Mouse (Mus musculus) thymus, adult 2 months (tissue): ENCODE results near the gene Gm826. TPM values are rescaled to one million over a fixed set of nuclear protein-coding genes. Genes with fewer than 3 reads are reported as not detected.
A peak's percentile ranks its signal among the peaks of the same experiment; 100 is the strongest.

Experiments
- DNase-seq: peaks from one replicate; pipeline ENCODE4 v3.0.0; 2021
- H3K27ac ChIP-seq: fragments of 200-500 bp; 2 replicates; pipeline ENCODE4 v1.5.1; 2012; ENCODE audit warnings: low read length, control low read depth; ENCODE audit not compliant: control insufficient read depth, insufficient read depth
- H3K27me3 ChIP-seq: fragments of 200-500 bp; 2 replicates; pipeline ENCODE4 v1.6.1; 2012; ENCODE audit warnings: mild to moderate bottlenecking, low read length, moderate library complexity, mixed read lengths; ENCODE audit not compliant: control insufficient read depth, insufficient read depth
- H3K36me3 ChIP-seq: fragments of 200-500 bp; 2 replicates; pipeline ENCODE4 v1.6.1; 2012; ENCODE audit warnings: mild to moderate bottlenecking, low read length, moderate library complexity; ENCODE audit not compliant: control insufficient read depth, insufficient read depth
- H3K4me1 ChIP-seq: fragments of 200-500 bp; replicated peaks from 2 replicates; pipeline ENCODE4 v1.6.1; 2012; ENCODE audit warnings: low read length; ENCODE audit not compliant: control insufficient read depth, insufficient read depth
- H3K4me3 ChIP-seq: fragments of 200-500 bp; 2 replicates; pipeline ENCODE4 v1.5.1; 2012; ENCODE audit warnings: mild to moderate bottlenecking, low read length, control low read depth, moderate library complexity; ENCODE audit not compliant: control insufficient read depth, insufficient read depth
- CTCF ChIP-seq: fragments of 200-500 bp; IDR thresholded peaks from 2 replicates; pipeline ENCODE4 v1.5.1; 2012; ENCODE audit warnings: mild to moderate bottlenecking, control low read depth, low read length, moderate library complexity, borderline replicate concordance; ENCODE audit not compliant: control insufficient read depth, poor library complexity, insufficient read depth; ENCODE audit errors: extremely low read depth
- POLR2A ChIP-seq: fragments of 200-500 bp; IDR thresholded peaks from 2 replicates; pipeline ENCODE4 v1.6.1; 2012; ENCODE audit warnings: mild to moderate bottlenecking, low read length, control low read depth, moderate library complexity; ENCODE audit not compliant: control insufficient read depth, poor library complexity, insufficient read depth; ENCODE audit errors: extremely low read depth
- WGBS: fragments of 180-500 bp; shearing (Covaris S2); methylation state at CpG from one replicate; pipeline ENCODE4 v1.1.7; 2018; 5-methylcytosine and 5-hydroxymethylcytosine counted together
- polyA plus RNA-seq: library from polyadenylated mRNA; depleted of rRNA; stranded (reverse); fragments of >200 nt; gene quantifications from 2 replicates; pipeline ENCODE4 v1.2.3, GENCODE M21; 2012

Gm826 gene
- polyA plus RNA-seq, 1 experiment = 0.44 TPM

DNA sequence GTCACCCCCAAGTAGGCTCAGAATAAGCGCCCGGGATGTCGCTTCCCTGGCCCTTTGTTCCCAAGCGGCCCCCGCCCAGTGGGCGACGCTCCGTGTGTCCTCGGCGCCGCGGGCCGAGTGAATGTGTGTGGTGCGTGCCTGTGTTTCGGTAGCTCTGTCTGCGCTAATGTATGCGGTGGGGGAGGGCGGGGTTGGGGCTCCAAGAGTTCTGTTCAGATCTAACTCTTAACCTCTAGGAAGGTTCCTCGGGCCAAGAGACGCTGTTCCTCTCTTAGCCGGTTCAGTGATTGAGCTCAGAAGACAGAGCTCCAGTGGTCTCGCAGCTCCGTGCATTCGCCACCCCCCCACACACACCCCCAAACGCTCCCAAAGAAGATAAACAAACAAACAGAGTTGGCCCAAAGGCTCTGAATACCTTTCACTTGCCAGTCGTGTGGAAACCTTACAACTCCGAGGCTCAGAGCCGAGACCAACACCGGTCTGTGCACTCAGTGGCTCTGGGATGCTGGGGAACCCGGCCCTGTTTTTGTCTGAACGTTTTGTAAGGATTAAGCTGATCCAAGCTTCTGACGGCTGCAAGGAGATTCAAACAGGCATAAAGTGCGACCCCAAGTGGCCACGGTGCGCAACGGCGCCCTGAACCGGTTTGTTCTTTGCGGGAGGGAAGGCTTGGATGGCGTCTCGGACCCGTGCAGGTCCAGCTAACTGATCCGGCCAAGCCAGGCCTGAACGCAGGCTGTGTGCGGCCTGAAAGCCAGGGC lies 33.7 kb upstream of the Gm826 start:
- DNase-seq = peak; percentile 90
- Histone ChIP-seq H3K27me3 (peaks cover 20% of the 10 kb centered on the region), H3K36me3 (no peaks in the 10 kb centered on the region), H3K4me3 (peak overlapping the region; percentile 57), H3K4me1 (peaks cover 18% of the 10 kb centered on the region), H3K27ac (no peak overlapping the region; the same call in 1 of the 2 replicates)
- TF ChIP-seq CTCF (peak; percentile 93; the same call in 1 of the 2 replicates), POLR2A (no peak)
- 1% methylated on average over 45 of the region's 45 CpGs for WGBS

DNA sequence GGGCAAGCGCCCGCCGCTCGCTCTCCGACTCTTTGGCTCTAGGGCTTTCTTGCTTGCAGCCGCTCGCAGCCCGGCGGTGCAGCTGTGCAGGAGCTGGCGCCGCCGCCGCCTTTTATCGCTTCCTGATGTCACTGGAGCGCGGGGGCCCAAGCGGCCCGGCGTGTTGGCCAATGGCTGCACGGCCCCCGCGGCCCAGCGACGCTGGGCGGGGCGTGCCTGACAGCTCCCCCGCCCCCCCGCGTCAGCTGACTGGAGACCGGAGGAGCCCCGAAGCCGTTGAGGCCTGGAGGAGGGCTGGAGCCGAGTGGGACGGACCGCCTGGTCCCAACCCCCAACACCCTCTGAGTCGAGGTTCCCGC lies 33.0 kb upstream of the Gm826 start, which contains the start of gene Mafb:
Mafb (minus strand) TSS at position 86 of the 359 bp plus-strand sequence.
- H3K27me3 ChIP-seq = peaks cover 26% of the 10 kb centered on the region
- WGBS = 1% methylated on average over 37 of the region's 37 CpGs

DNA sequence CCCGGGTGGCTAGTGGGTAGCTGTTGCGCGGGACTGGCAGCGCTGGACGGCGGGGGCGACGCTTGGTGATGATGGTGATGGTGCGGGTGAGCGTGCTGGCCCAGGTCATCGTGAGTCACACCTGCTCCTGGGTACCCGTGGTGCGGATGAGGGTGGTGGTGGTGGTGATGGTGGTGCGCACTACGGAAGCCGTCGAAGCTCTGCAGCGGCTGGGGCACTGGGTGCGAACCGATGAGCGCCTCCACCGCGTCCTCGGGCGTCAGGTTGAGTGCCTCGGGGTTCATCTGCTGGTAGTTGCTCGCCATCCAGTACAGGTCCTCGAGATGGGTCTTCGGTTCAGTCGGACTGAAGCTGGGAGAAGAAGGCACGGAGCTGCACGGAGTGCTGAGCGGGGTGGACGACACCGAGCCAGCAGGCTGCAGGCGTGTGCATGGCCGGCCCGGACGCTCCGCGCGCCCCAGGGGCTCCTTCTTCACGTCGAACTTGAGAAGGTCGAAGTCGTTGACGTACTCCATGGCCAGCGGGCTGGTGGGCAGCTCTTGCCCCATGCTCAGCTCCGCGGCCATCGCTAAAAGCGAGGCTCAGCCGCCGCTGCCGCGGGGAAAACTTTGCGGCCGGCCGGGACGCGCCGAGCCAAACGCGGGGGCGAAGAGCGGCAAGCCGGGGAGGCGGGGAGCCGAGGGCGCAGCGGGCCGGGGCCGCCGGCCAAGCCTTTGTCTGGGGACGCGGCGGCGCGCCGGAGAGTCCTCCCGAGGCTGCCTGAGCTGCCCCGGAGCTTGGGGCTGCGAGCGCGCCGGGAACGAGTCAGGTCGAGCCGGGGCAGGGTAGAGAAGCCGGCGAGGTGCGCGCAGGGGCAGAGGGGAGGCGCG lies 32.4 kb upstream of the Gm826 start:
- TF ChIP-seq POLR2A = no peak
- TF ChIP-seq CTCF = no peak
- WGBS = 4% methylated on average over 95 of the region's 95 CpGs
- Histone ChIP-seq H3K4me3 (peak overlapping the region; percentile 57), H3K27me3 (peaks cover 29% of the 10 kb centered on the region), H3K27ac (no peak overlapping the region), H3K4me1 (peaks cover 18% of the 10 kb centered on the region), H3K36me3 (no peaks in the 10 kb centered on the region)
- peak; percentile 34 for DNase-seq

More for the DNA sequence above, 33.0 kb upstream of the Gm826 start, which contains the start of gene Mafb:
- peak within 1 kb of the TSS; percentile 57 for H3K4me3 ChIP-seq
- peak; percentile 91 for DNase-seq
- TF ChIP-seq CTCF = no peak; the same call in 1 of the 2 replicates
- TF ChIP-seq POLR2A = peak; percentile 97
- no peak within 1 kb of the TSS; the same call in 1 of the 2 replicates for H3K27ac ChIP-seq
- peaks cover 18% of the 10 kb centered on the region for H3K4me1 ChIP-seq
- H3K36me3 ChIP-seq = no peaks in the 10 kb centered on the region

GRCm38 (mm10) chr2:160365107-160365911 lies 31.3 kb upstream of the Gm826 start:
- TF ChIP-seq POLR2A (no peak), CTCF (no peak)
- peak overlapping the region; percentile 57 for H3K4me3 ChIP-seq
- 7% methylated on average over 50 of the region's 50 CpGs for WGBS
- H3K27ac ChIP-seq = 0 out of 2 replicates have a peak overlapping the region, but pooled peaks have one; percentile 16
- H3K27me3 ChIP-seq = peaks cover 34% of the 10 kb centered on the region
- no peaks in the 10 kb centered on the region for H3K36me3 ChIP-seq
- peak; percentile 35 for DNase-seq
- peaks cover 18% of the 10 kb centered on the region for H3K4me1 ChIP-seq

DNA sequence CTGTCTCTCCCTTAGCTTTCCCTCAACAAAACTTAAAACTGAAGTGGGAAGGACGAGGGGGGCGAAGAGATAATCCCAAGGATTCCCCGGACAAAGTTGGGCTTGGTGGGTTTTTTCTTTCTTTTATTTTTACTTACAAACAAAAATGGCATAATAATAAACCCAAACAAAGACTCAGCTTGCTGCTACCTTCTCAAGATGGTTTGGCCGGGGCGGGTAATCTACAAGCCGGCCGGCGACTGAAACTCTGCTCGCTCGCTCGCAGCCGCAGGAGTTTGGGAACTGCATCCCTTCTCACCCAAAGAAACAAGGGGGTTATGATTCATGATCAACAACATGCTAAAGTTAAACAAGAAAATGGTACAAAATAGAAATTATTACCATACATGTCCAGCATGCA lies 30.7 kb upstream of the Gm826 start:
- 0 out of 2 replicates have a peak overlapping the region, but pooled peaks have one; percentile 14 for H3K4me3 ChIP-seq
- no peak for DNase-seq
- TF ChIP-seq CTCF (no peak), POLR2A (no peak)
- 12% methylated on average over 12 of the region's 12 CpGs for WGBS
- peaks cover 18% of the 10 kb centered on the region for H3K4me1 ChIP-seq
- peaks cover 34% of the 10 kb centered on the region for H3K27me3 ChIP-seq
- no peaks in the 10 kb centered on the region for H3K36me3 ChIP-seq
- no peak overlapping the region for H3K27ac ChIP-seq

DNA sequence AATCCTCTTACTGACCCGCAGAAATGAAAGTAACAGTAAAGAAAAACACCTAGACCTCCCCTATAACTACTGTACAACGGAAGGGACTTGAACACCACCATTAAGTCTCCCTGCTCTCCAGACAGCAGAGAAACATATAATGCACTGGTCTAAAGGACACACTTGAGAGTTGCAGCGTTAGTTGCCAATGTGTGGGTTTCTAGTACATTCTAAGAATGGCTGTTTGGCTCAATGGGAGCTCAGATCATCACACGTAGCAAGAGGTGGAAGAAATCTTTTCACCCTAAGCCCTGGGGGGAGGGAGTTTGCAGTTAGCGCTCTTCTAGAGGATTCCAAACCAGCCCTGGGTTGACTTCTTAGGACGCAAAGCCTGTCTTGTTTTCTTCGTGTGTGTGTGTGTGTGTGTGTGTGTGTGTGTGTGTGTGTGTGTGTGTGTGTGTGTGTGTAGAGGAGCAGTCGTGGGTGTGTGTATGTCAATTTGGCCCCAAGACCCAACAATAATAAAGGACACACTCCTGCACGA lies 30.2 kb upstream of the Gm826 start:
- Histone ChIP-seq H3K36me3 (no peaks in the 10 kb centered on the region), H3K4me3 (no peak overlapping the region), H3K4me1 (peaks cover 18% of the 10 kb centered on the region), H3K27ac (no peak overlapping the region), H3K27me3 (peaks cover 34% of the 10 kb centered on the region)
- DNase-seq = no peak
- 6% methylated on average over 9 of the region's 9 CpGs for WGBS
- TF ChIP-seq POLR2A (no peak), CTCF (no peak)
